ENCODE assay signal across 29 mouse cellular contexts in the genomic region with DNA sequence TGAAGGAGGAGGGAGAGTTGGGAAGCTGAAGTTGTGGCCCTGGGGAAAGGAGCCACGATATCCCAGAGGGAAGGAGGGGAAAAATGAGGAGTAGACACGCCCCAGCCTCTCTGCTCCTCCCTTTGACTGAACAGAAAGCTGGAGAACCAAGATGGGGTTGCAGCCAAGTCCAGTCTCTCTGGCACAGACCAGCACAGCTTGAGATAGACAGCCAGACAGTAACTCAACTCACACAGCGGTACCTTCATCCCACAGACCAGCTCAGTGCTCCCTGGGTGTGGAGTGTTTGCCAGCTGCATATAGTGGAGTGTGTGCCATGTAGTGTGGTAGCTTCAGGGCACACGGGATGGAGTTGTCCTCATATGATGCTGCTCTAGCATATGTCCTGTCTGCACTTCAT. TPM values are rescaled to one million over a fixed set of nuclear protein-coding genes. Genes with fewer than 3 reads are reported as not detected.
DNase-seq lines count a peak whose midpoint lies in the region; ATAC-seq lines count a peak whose summit lies in the region.
"Had no signal": no experiment of that assay in that cellular context is flagged by ENCODE, and none has a peak within 500 bp of the region (broad histone marks: within the 10 kb centered on the region; RNA-seq: fewer than 3 reads in every experiment).

No protein-coding gene starts in this region.

- WGBS in hindbrain, embryonic 16.5 days: 63% methylated on average over 4 of the region's 4 CpGs
- 67% methylated on average over 4 of the region's 4 CpGs for WGBS in hindbrain, embryonic 13.5 days
- WGBS in embryonic facial prominence, embryonic 10.5 days: 74% methylated on average over 4 of the region's 4 CpGs

- no peaks in the 10 kb centered on the region for H3K9me3 ChIP-seq in hindbrain, embryonic 16.5 days (ENCODE audit: control insufficient read depth, low read length)
- no peaks in the 10 kb centered on the region for H3K9me3 ChIP-seq in hindbrain, embryonic 13.5 days
- H3K9me3 ChIP-seq in embryonic facial prominence, embryonic 10.5 days: no peaks in the 10 kb centered on the region
- H3K9me3 ChIP-seq: G1E; heart, embryonic 15.5 days; limb, embryonic 10.5 days; limb, embryonic 15.5 days; liver, embryonic 13.5 days; neural tube, embryonic 15.5 days; stomach, embryonic 15.5 days had no signal

- ATAC-seq in frontal cortex, adult (ENCODE audit: low TSS enrichment): peak; percentile 76; the same call in 1 of the 2 replicates
- peak; percentile 24; the same call in 1 of the 2 replicates for ATAC-seq in hindbrain, embryonic 16.5 days
- no peak for ATAC-seq in hindbrain, embryonic 13.5 days (ENCODE audit: low FRiP score)
- ATAC-seq: forebrain, embryonic 14.5 days; Patski had no signal

- H3K27me3 ChIP-seq in hindbrain, embryonic 16.5 days (replicated peaks; ENCODE audit: control insufficient read depth, insufficient read depth, low read length): no peaks in the 10 kb centered on the region
- H3K27me3 ChIP-seq in hindbrain, embryonic 13.5 days: 0 out of 2 replicates have a peak, but pooled peaks cover 2% of the 10 kb centered on the region
- no peaks in the 10 kb centered on the region for H3K27me3 ChIP-seq in embryonic facial prominence, embryonic 10.5 days (replicated peaks; ENCODE audit: low read depth, poor library complexity, severe bottlenecking)
- H3K27me3 ChIP-seq: limb, embryonic 15.5 days; neural tube, embryonic 15.5 days; stomach, embryonic 15.5 days had no signal

- H3K36me3 ChIP-seq in hindbrain, embryonic 16.5 days (ENCODE audit: control insufficient read depth, insufficient read depth, low read length): no peaks in the 10 kb centered on the region
- no peaks in the 10 kb centered on the region for H3K36me3 ChIP-seq in hindbrain, embryonic 13.5 days
- peaks cover 13% of the 10 kb centered on the region for H3K36me3 ChIP-seq in embryonic facial prominence, embryonic 10.5 days (replicated peaks)
- H3K36me3 ChIP-seq: G1E; heart, embryonic 15.5 days; liver, embryonic 13.5 days; neural tube, embryonic 15.5 days; stomach, embryonic 15.5 days had no signal

- H3K4me1 ChIP-seq in hindbrain, embryonic 16.5 days (ENCODE audit: control insufficient read depth, insufficient read depth, low read depth, low read length): peaks cover 15% of the 10 kb centered on the region; the same call in 1 of the 2 replicates
- H3K4me1 ChIP-seq in hindbrain, embryonic 13.5 days (replicated peaks): peaks cover 20% of the 10 kb centered on the region
- peaks cover 16% of the 10 kb centered on the region for H3K4me1 ChIP-seq in embryonic facial prominence, embryonic 10.5 days
- H3K4me1 ChIP-seq: liver, embryonic 13.5 days; stomach, embryonic 15.5 days had no signal

- DNase-seq in frontal cortex, postnatal 10 days (ENCODE audit: low spot score in 2 of 2): no peak
- peak; percentile 63 for DNase-seq in 3T3-L1 (ENCODE audit: low read depth, low spot score)
- no peak for DNase-seq in embryonic facial prominence, embryonic 10.5 days (ENCODE audit: low spot score)
- DNase-seq in adrenal gland, adult 8-10 months: no peak
- DNase-seq: adrenal gland, postnatal 36 days; cerebellum, adult 8-10 months; heart, postnatal 4 days; kidney, adult 11 months; kidney, postnatal 36 days; liver, embryonic 13.5 days; lung, adult 18-20 months; lung, postnatal 10 days; midbrain, embryonic 14.5 days; retina, postnatal 1 day; right cerebral cortex, postnatal 25 days had no signal

- H3K27ac ChIP-seq in hindbrain, embryonic 16.5 days (ENCODE audit: low read depth, low read length): no peak overlapping the region
- no peak overlapping the region for H3K27ac ChIP-seq in hindbrain, embryonic 13.5 days
- 0 out of 2 replicates have a peak overlapping the region, but pooled peaks have one; percentile 24 for H3K27ac ChIP-seq in embryonic facial prominence, embryonic 10.5 days (replicated peaks)
- H3K27ac ChIP-seq: heart, embryonic 15.5 days; layer of hippocampus, adult 2 months; limb, embryonic 10.5 days; limb, embryonic 15.5 days; liver, embryonic 13.5 days; macrophage; neural tube, embryonic 15.5 days; stomach, embryonic 15.5 days had no signal

- no peak overlapping the region for H3K9ac ChIP-seq in hindbrain, embryonic 16.5 days (ENCODE audit: low read depth, low read length)
- H3K9ac ChIP-seq in hindbrain, embryonic 13.5 days: no peak overlapping the region
- H3K9ac ChIP-seq: heart, embryonic 15.5 days; limb, embryonic 15.5 days; liver, embryonic 13.5 days; neural tube, embryonic 15.5 days; stomach, embryonic 15.5 days had no signal

- no peak overlapping the region for H3K4me3 ChIP-seq in hindbrain, embryonic 16.5 days (ENCODE audit: low read length)
- H3K4me3 ChIP-seq in hindbrain, embryonic 13.5 days: no peak overlapping the region
- H3K4me3 ChIP-seq in embryonic facial prominence, embryonic 10.5 days: no peak overlapping the region
- H3K4me3 ChIP-seq: heart, embryonic 15.5 days; layer of hippocampus, adult 2 months; limb, embryonic 10.5 days; limb, embryonic 15.5 days; liver, embryonic 13.5 days; neural tube, embryonic 15.5 days; stomach, embryonic 15.5 days had no signal

- no peak overlapping the region for H3K4me2 ChIP-seq in hindbrain, embryonic 16.5 days (ENCODE audit: low read length)
- no peak overlapping the region for H3K4me2 ChIP-seq in hindbrain, embryonic 13.5 days
- H3K4me2 ChIP-seq: heart, embryonic 15.5 days; limb, embryonic 15.5 days; liver, embryonic 13.5 days; neural tube, embryonic 15.5 days; stomach, embryonic 15.5 days had no signal

RNA-seq across cellular contexts. Expression of gene Fbln2, which starts 16.7 kb away (rescaled TPM):
- polyA plus RNA-seq in hindbrain, embryonic 16.5 days (2015; fragmentation: Nextera tagmentation; extraction: Ambion mirVana): 29.7 and 34.2 TPM in 2 replicates
- polyA plus RNA-seq in hindbrain, embryonic 13.5 days (2015; fragmentation: Nextera tagmentation; extraction: Ambion mirVana): 27.4 and 32.0 TPM in 2 replicates
- polyA plus RNA-seq in embryonic facial prominence, embryonic 10.5 days (2016; fragmentation: Nextera tagmentation; extraction: Ambion mirVana): 56.6 and 69.0 TPM in 2 replicates
- 10 to 100 TPM in 3 of 4 experiments, 1 to 10 TPM in 1; 8.8 to 24.6 (median 14.7) TPM for total RNA-seq in adrenal gland, adult 8-10 months (2022)
- total RNA-seq: megakaryocyte-erythroid progenitor cell, adult 5-6 weeks had no signal
- polyA plus RNA-seq: G1E had no signal
